Mouse (Mus musculus): ENCODE results near the gene Wfs1.

DNA sequence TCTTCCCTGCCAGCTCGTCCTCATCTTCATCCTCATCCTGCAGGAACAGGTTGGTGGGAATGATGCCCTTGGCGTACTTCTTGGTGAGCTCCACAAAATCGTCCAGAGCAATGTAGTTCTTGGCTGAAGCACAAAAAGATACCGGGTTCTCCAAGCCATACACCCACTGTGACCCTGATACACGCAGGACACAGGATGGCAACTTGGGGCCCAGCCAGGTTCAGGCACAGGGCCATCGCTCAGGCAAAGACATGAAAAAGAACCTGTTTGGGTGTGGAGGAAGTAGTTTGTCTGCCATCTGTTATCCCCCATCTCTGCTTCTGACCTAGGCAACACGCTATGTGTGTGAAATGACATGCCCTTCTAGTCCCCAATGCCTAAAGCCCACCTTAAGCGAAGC, 17.4 kb downstream of the Wfs1 start:
- TF ChIP-seq POLR2A (IDR thresholded peaks at IDR 0.05; ENCODE audit: control insufficient read depth, extremely low read depth, insufficient read depth, low read length, poor library complexity) (no peak), CTCF (IDR thresholded peaks at IDR 0.05; ENCODE audit: borderline replicate concordance, control insufficient read depth, extremely low read depth, insufficient read depth, low read length, poor library complexity) (no peak)
